Mouse (Mus musculus): Measurements from ENCODE around the gene Myoz2.

DNA sequence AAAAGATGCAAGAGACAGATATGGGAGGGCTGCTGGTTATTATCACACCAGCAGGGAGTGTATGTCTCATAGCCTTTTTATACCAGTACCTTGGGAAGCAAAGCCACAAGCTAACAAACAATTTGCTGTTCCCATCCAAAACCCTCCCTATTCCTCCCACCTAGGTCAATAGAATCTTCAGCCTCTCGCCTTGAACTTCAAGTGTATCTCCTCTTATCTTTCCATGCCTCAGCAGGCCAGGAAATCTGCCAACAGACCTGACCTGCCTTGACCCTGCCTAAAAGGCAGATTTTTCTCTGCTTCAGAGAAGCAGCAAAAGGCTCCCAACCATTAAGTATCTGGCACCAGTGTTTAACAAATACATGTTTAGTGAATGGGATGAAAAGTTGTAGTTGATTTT, 48.4 kb downstream of the Myoz2 start:
- TF ChIP-seq ZC3H11A (IDR thresholded peaks at IDR 0.05; ENCODE audit: borderline replicate concordance, low read depth, low read length) = no peak
- TF ChIP-seq MAFK (IDR thresholded peaks at IDR 0.05; ENCODE audit: insufficient read depth, low read depth, low read length) = no peak

All from ES-E14 (cell line).